Mouse (Mus musculus): ENCODE measurements at regions not wholly inside any gene's neighbourhood (a gene's known extent, or its start where the extent isn't known, plus 50 kb on each side); places are given as distances from the start of the nearest gene placed in this dataset.

DNA sequence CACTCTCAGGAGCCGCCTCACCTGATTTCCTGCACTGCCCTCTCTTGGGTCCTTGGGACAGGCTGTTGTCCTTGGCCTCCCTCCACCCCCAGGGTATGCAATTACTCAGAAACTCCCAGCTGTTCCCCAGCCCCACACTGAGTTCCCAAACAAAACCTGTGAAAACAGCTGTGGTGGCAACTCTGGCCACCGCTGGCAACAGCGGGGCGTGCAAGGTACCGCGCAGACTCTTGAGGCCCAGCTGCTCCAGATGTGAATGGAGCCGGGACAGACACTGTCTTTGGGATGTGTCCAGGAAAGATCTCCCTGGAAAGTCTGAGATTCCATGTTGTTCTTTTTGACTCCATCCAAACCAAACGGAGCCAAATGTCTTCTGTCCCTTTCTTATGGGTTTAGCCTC, 211.0 kb upstream of the Osr1 start:
- no peak overlapping the region for H3K4me2 ChIP-seq (ENCODE audit: low read depth, low read length)
- 49% methylated on average over 8 of the region's 8 CpGs for WGBS

DNA sequence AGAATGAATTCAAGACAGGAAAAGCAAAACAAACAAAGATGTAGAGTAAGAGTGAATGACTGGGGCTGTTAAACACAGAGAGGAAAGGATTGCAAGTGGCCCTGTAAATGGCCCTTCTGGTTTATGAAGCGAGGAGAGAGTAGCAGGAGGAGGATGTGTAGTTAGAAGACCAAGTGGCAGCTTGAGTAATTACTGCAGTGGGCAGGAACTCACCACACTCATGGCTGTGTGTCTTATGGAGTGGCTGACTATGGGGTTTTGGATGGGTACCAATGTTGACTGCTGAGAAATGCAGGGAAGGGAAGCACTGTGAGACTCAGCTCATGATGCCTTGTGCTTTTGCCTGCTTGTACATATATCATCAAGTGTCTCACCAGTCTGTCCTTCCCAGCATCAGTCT, 204.0 kb upstream of the Osr1 start:
- Histone ChIP-seq H3K4me1 (ENCODE audit: insufficient read depth, low read length) (no peaks in the 10 kb centered on the region), H3K27me3 (ENCODE audit: insufficient read depth, low read length) (no peaks in the 10 kb centered on the region), H3K4me2 (ENCODE audit: low read depth, low read length) (no peak overlapping the region), H3K9me3 (ENCODE audit: low read length) (no peaks in the 10 kb centered on the region), H3K36me3 (ENCODE audit: insufficient read depth, low read length) (no peaks in the 10 kb centered on the region), H3K27ac (no peak overlapping the region), H3K9ac (replicated peaks; ENCODE audit: low read length) (no peak overlapping the region), H3K4me3 (ENCODE audit: low read length) (no peak overlapping the region)
- 79% methylated on average over 1 of the region's 1 CpGs for WGBS
- no peak for DNase-seq (ENCODE audit: low spot score)
- TF ChIP-seq CTCF (IDR thresholded peaks at IDR 0.05; ENCODE audit: low read depth), result no peak
- ATAC-seq, result no peak

More for the DNA sequence above, 211.0 kb upstream of the Osr1 start:
- Histone ChIP-seq H3K9ac (replicated peaks; ENCODE audit: low read length) (no peak overlapping the region), H3K27ac (no peak overlapping the region), H3K4me3 (ENCODE audit: low read length) (no peak overlapping the region), H3K9me3 (ENCODE audit: low read length) (no peaks in the 10 kb centered on the region), H3K36me3 (ENCODE audit: insufficient read depth, low read length) (no peaks in the 10 kb centered on the region), H3K27me3 (ENCODE audit: insufficient read depth, low read length) (no peaks in the 10 kb centered on the region), H3K4me1 (ENCODE audit: insufficient read depth, low read length) (no peaks in the 10 kb centered on the region)
- ATAC-seq (no peak), DNase-seq (ENCODE audit: low spot score) (no peak)
- no peak for TF ChIP-seq CTCF (IDR thresholded peaks at IDR 0.05; ENCODE audit: low read depth)

DNA sequence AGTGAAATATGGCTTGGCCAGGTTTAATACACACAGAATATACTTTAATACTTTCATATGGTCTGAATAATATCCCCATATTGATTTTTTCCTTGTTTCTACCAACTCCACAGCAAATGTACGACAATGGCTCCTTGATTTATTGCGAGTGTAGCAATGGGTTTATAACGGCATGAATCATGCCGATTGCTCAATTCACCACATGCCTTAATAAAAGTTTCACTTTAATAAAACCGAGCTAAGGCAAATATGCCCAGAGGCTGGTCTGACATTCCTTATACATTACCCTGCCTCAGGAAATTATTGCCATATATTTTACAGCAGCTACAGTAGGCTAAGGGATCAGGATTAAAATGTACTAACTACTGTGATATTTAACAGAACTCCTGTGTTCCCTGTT, 201.2 kb upstream of the Osr1 start:
- no peak overlapping the region for H3K9ac ChIP-seq (replicated peaks; ENCODE audit: low read length)
- ATAC-seq, result no peak
- H3K36me3 ChIP-seq (ENCODE audit: insufficient read depth, low read length), result no peaks in the 10 kb centered on the region
- H3K9me3 ChIP-seq (ENCODE audit: low read length), result no peaks in the 10 kb centered on the region
- TF ChIP-seq CTCF (IDR thresholded peaks at IDR 0.05; ENCODE audit: low read depth), result no peak
- DNase-seq (ENCODE audit: low spot score), result no peak
- H3K27ac ChIP-seq, result no peak overlapping the region
- H3K27me3 ChIP-seq (ENCODE audit: insufficient read depth, low read length), result no peaks in the 10 kb centered on the region
- H3K4me3 ChIP-seq (ENCODE audit: low read length), result no peak overlapping the region
- no peak overlapping the region for H3K4me2 ChIP-seq (ENCODE audit: low read depth, low read length)
- 90% methylated on average over 5 of the region's 5 CpGs for WGBS
- H3K4me1 ChIP-seq (ENCODE audit: insufficient read depth, low read length), result no peaks in the 10 kb centered on the region

DNA sequence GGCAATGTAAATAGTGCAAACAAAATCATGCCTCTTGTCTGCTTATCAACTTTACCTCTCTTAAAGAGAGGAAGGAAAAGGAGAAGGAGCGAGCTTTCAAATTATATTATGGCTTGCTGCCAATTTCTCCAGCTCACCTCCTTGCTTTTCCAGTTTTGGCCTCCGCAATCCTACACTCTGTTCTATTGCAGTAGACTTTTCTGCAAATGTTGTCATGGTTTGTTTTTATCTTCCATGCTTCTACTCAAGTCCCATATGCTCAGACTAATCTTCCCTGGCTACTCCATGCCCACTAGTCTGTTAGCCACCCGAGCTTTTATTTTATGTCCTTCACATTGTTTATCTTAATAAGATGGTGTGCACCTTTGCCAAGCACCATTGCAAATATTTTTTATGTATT, 168.0 kb upstream of the Osr1 start:
- H3K27me3 ChIP-seq (ENCODE audit: insufficient read depth, low read length), result no peaks in the 10 kb centered on the region
- H3K27ac ChIP-seq, result no peak overlapping the region
- no peak overlapping the region for H3K9ac ChIP-seq (replicated peaks; ENCODE audit: low read length)
- H3K4me1 ChIP-seq (ENCODE audit: insufficient read depth, low read length), result no peaks in the 10 kb centered on the region
- no peak overlapping the region for H3K4me2 ChIP-seq (ENCODE audit: low read depth, low read length)
- DNase-seq (ENCODE audit: low spot score), result no peak
- H3K4me3 ChIP-seq (ENCODE audit: low read length), result no peak overlapping the region
- no peaks in the 10 kb centered on the region for H3K9me3 ChIP-seq (ENCODE audit: low read length)
- ATAC-seq, result no peak
- H3K36me3 ChIP-seq (ENCODE audit: insufficient read depth, low read length), result no peaks in the 10 kb centered on the region
- TF ChIP-seq CTCF (IDR thresholded peaks at IDR 0.05; ENCODE audit: low read depth), result no peak
- 80% methylated on average over 3 of the region's 3 CpGs for WGBS

- 57% methylated on average over 7 of the region's 7 CpGs for WGBS
- ATAC-seq (no peak), DNase-seq (ENCODE audit: low spot score) (peak; percentile 17)
- TF ChIP-seq CTCF (IDR thresholded peaks at IDR 0.05; ENCODE audit: low read depth), result no peak
- H3K4me2 ChIP-seq (ENCODE audit: low read depth, low read length), result no peak overlapping the region
- no peaks in the 10 kb centered on the region for H3K36me3 ChIP-seq (ENCODE audit: insufficient read depth, low read length)
- H3K9me3 ChIP-seq (ENCODE audit: low read length), result no peaks in the 10 kb centered on the region
- H3K9ac ChIP-seq (replicated peaks; ENCODE audit: low read length), result no peak overlapping the region
- no peaks in the 10 kb centered on the region for H3K27me3 ChIP-seq (ENCODE audit: insufficient read depth, low read length)
- no peak overlapping the region for H3K4me3 ChIP-seq (ENCODE audit: low read length)
- H3K27ac ChIP-seq, result no peak overlapping the region
- H3K4me1 ChIP-seq (ENCODE audit: insufficient read depth, low read length), result no peaks in the 10 kb centered on the region
Observed at GRCm38 (mm10) chr12:9404981-9405380, 164.9 kb upstream of the Osr1 start.

GRCm38 (mm10) chr12:9419311-9419710, 150.6 kb upstream of the Osr1 start:
- no peak overlapping the region for H3K4me2 ChIP-seq (ENCODE audit: low read depth, low read length)
- H3K9ac ChIP-seq (replicated peaks; ENCODE audit: low read length), result no peak overlapping the region
- ATAC-seq (no peak), DNase-seq (ENCODE audit: low spot score) (no peak)
- H3K27me3 ChIP-seq (ENCODE audit: insufficient read depth, low read length), result no peaks in the 10 kb centered on the region
- no peaks in the 10 kb centered on the region for H3K9me3 ChIP-seq (ENCODE audit: low read length)
- no peak overlapping the region for H3K4me3 ChIP-seq (ENCODE audit: low read length)
- no peak overlapping the region for H3K27ac ChIP-seq
- TF ChIP-seq CTCF (IDR thresholded peaks at IDR 0.05; ENCODE audit: low read depth), result no peak
- H3K36me3 ChIP-seq (ENCODE audit: insufficient read depth, low read length), result no peaks in the 10 kb centered on the region
- no peaks in the 10 kb centered on the region for H3K4me1 ChIP-seq (ENCODE audit: insufficient read depth, low read length)
- 78% methylated on average over 3 of the region's 3 CpGs for WGBS

- TF ChIP-seq CTCF (IDR thresholded peaks at IDR 0.05; ENCODE audit: low read depth), result no peak
- ATAC-seq (no peak), DNase-seq (ENCODE audit: low spot score) (no peak)
- H3K9ac ChIP-seq (replicated peaks; ENCODE audit: low read length), result no peak overlapping the region
- 87% methylated on average over 3 of the region's 3 CpGs for WGBS
- no peaks in the 10 kb centered on the region for H3K36me3 ChIP-seq (ENCODE audit: insufficient read depth, low read length)
- H3K4me1 ChIP-seq (ENCODE audit: insufficient read depth, low read length), result no peaks in the 10 kb centered on the region
- no peak overlapping the region for H3K4me3 ChIP-seq (ENCODE audit: low read length)
- H3K9me3 ChIP-seq (ENCODE audit: low read length), result no peaks in the 10 kb centered on the region
- H3K27ac ChIP-seq, result no peak overlapping the region
- no peak overlapping the region for H3K4me2 ChIP-seq (ENCODE audit: low read depth, low read length)
- no peaks in the 10 kb centered on the region for H3K27me3 ChIP-seq (ENCODE audit: insufficient read depth, low read length)
Observed at GRCm38 (mm10) chr12:9430656-9431055, 139.3 kb upstream of the Osr1 start.

Measured in hindbrain, postnatal 0 days (tissue).